Mouse (Mus musculus) heart, adult 2 months (tissue): ENCODE results near the gene Uspl1. TPM values are rescaled to one million over a fixed set of nuclear protein-coding genes. Genes with fewer than 3 reads are reported as not detected.

ENCODE experiments used
- DNase-seq, 2 experiments: peaks; one replicate each; pipeline ENCODE4 v3.0.0; 2021
- H3K27ac ChIP-seq: fragments of 200-600 bp; 2 replicates; pipeline ENCODE4 v1.8.1; 2022
- H3K27me3 ChIP-seq: fragments of 200-500 bp; 2 replicates; pipeline ENCODE4 v1.6.1; 2012; ENCODE audit warnings: mild to moderate bottlenecking, low read length, inconsistent platforms, mixed read lengths; ENCODE audit not compliant: control insufficient read depth, insufficient read depth
- H3K36me3 ChIP-seq: fragments of 200-500 bp; 2 replicates; pipeline ENCODE4 v1.6.1; 2012; ENCODE audit warnings: low read length, inconsistent platforms; ENCODE audit not compliant: control insufficient read depth, insufficient read depth
- H3K4me1 ChIP-seq: fragments of 200-500 bp; 2 replicates; pipeline ENCODE4 v1.6.1; 2011; ENCODE audit warnings: low read length; ENCODE audit not compliant: control insufficient read depth, insufficient read depth
- H3K4me3 ChIP-seq: fragments of 200-600 bp; 2 replicates; pipeline ENCODE4 v1.8.1; 2022
- H3K79me2 ChIP-seq: fragments of 200-500 bp; replicated peaks from 2 replicates; pipeline ENCODE4 v1.6.1; 2012; ENCODE audit warnings: mild to moderate bottlenecking, inconsistent platforms, low read length, moderate library complexity, mixed read lengths; ENCODE audit not compliant: control insufficient read depth, insufficient read depth
- H3K9ac ChIP-seq: fragments of 200-500 bp; 2 replicates; pipeline ENCODE4 v1.6.1; 2012; ENCODE audit warnings: low read depth, mild to moderate bottlenecking, control low read depth, inconsistent platforms, low read length, mixed read lengths
- CTCF ChIP-seq: fragments of 200-600 bp; IDR thresholded peaks from 2 replicates; pipeline ENCODE4 v1.8.1; 2022; ENCODE audit warnings: antibody characterized with exemption, mild to moderate bottlenecking, moderate library complexity
- EP300 ChIP-seq: fragments of 200-500 bp; IDR thresholded peaks from 2 replicates; pipeline ENCODE4 v1.6.1; 2011; ENCODE audit warnings: low read depth, low read length, control low read depth; ENCODE audit not compliant: insufficient read depth
- POLR2A ChIP-seq: fragments of 200-500 bp; IDR thresholded peaks from 2 replicates; pipeline ENCODE4 v1.6.1; 2011; ENCODE audit warnings: mild to moderate bottlenecking, low read depth, low read length, control low read depth; ENCODE audit not compliant: insufficient read depth
- WGBS: fragments of 180-500 bp; shearing (Covaris S2); methylation state at CpG from one replicate; pipeline ENCODE4 v1.1.7; 2018; 5-methylcytosine and 5-hydroxymethylcytosine counted together
- intact Hi-C: fragments of 180-260 bp; cut with DNase I; formaldehyde crosslinking; loops from one replicate; pipeline ENCODE4 v1.15.1; 2025
- polyA plus RNA-seq: library from polyadenylated mRNA; depleted of rRNA; stranded (reverse); fragments of >200 nt; gene quantifications from 2 replicates; pipeline ENCODE4 v1.2.3, GENCODE M21; 2012
- total RNA-seq, 2 experiments: library from RNA; stranded (reverse); gene quantifications; 2 replicates each; pipeline ENCODE4 v1.2.3; 2021

The Uspl1 gene
- total and polyA plus RNA-seq, 3 experiments = 7.4 to 21.0 (median 17.5) TPM

DNA sequence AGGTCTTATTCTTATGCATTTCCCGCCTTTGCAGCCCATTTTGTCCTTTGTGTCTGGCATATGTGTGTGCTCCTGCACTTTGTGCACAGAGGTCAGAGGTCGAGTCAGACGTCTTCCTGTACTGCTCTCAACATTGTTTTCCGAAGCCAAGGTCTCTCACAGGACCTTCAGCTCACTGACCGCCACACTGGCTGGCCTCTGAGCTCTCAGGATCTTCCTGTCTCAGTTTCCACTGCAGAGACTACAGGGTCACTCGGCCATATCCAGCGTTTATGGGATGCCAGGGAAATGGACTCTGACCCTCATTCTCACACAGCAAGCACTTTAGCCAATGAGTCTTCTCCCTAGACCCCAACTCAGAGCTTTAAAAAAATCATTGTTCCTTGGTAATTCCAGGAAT lies 19.3 kb upstream of the Uspl1 start:
- Histone ChIP-seq H3K27me3 (no peaks in the 10 kb centered on the region), H3K4me1 (no peaks in the 10 kb centered on the region), H3K9ac (no peak overlapping the region), H3K36me3 (no peaks in the 10 kb centered on the region), H3K4me3 (no peak overlapping the region), H3K79me2 (no peaks in the 10 kb centered on the region), H3K27ac (no peak overlapping the region)
- intact Hi-C loops = no loop called here
- no peak for DNase-seq
- TF ChIP-seq EP300 (no peak), CTCF (no peak), POLR2A (no peak)
- WGBS = 44% methylated on average over 7 of the region's 7 CpGs

DNA sequence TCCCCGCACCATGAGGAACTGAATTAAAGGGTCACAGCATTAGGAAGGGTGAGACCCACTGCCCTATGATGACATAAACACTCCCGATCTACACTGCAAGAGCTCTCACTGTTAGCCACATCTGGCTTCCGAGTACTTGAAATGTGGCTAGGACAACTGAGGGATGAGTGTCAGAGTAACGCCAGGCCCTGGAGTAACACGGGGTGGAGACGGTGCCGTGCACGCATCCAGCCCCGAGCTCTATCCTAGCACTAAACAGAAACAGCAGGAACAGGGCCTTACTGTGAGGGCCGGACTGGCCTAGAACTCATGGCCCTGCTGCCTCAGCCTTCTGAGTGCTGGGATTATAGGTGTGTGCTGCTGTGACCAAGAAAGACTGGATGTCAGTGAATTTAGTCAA lies 18.1 kb upstream of the Uspl1 start:
- H3K4me1 ChIP-seq = no peaks in the 10 kb centered on the region
- H3K27me3 ChIP-seq = no peaks in the 10 kb centered on the region
- H3K79me2 ChIP-seq = no peaks in the 10 kb centered on the region
- no peak for TF ChIP-seq CTCF
- no peak for TF ChIP-seq POLR2A
- TF ChIP-seq EP300 = no peak
- H3K36me3 ChIP-seq = no peaks in the 10 kb centered on the region
- no peak overlapping the region for H3K9ac ChIP-seq
- DNase-seq = no peak
- 93% methylated on average over 10 of the region's 10 CpGs for WGBS
- no peak overlapping the region for H3K27ac ChIP-seq
- intact Hi-C loops = no loop called here
- H3K4me3 ChIP-seq = no peak overlapping the region

DNA sequence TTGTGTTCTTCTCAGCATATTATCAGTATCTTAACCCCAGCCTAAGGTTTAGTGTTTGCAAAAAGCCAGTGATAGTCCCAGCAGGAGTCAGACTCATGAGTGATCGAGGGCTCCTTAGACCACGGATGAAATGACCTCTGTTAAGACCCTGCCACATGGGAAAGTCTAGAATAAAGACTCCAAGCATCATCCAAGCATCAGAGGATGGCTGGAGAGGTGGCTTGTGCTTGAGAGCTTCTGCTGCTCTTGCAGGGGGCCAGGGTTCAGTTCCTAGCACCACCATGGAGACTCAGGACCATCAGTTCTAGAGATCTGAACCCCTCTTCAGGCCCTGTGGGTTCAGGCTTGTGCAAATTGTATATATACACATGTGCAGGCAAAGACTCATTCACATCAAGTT lies 16.1 kb upstream of the Uspl1 start:
- no peaks in the 10 kb centered on the region for H3K79me2 ChIP-seq
- DNase-seq = no peak
- intact Hi-C loops = no loop called here
- H3K4me1 ChIP-seq = no peaks in the 10 kb centered on the region
- H3K36me3 ChIP-seq = no peaks in the 10 kb centered on the region
- H3K4me3 ChIP-seq = no peak overlapping the region
- H3K27me3 ChIP-seq = no peaks in the 10 kb centered on the region
- 89% methylated on average over 2 of the region's 2 CpGs for WGBS
- H3K9ac ChIP-seq = no peak overlapping the region
- TF ChIP-seq CTCF (no peak), EP300 (no peak), POLR2A (no peak)
- no peak overlapping the region for H3K27ac ChIP-seq

DNA sequence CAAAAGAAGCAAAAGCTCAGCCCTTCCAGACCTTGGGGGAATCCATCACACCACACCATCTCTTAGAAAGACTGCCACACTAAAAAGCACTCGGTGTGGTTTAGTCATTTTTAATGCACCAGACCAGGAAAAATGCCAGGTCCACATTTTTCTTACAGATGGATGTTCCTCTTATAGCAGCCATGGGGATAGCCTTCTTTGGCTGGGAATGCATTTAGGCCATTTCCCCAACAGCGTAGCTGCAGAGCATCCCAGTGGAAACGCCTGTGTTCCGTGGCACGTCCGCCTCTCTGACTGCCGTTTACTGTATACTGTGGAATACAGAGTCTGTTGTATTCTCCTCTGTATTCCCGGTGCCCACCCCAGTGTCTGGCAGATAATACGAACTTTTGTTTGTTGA lies 15.3 kb upstream of the Uspl1 start:
- intact Hi-C loops = no loop called here

DNA sequence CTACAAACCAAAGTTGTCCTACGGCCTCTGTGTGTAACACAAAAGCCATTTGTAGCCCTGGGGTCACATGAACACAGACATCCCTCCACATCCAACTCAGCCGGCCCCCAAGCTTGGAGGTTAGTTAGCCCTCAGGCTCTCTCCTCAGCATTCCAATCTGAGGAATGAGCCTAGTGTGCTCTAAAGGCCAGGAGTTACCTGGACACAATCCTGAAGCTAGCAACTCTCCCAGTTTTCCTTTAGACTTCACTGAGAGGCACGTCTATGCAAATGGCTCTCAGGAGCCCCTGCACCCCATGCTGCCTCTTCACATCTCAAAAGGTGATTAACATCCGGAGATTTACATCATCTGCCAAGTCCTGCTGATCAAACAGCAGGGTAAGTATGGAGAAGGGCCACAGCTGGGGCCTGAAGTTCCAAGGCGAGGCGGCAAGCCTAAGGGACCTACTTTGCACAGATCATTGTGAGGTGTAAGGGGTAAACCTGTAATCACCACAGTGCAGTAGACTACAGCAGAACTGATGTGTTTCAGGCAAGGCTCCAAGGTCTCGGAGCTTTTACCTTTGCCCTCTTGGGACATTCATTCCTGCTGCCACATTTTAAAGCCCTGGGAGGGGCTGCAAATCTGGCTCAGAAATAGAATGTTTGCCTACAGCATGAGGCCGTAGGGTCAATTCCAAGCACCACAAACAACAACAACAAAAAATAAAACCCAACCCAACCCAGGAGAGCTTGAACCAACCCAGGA lies 13.1 kb upstream of the Uspl1 start:
- H3K9ac ChIP-seq = no peak overlapping the region
- no peaks in the 10 kb centered on the region for H3K36me3 ChIP-seq
- no peaks in the 10 kb centered on the region for H3K27me3 ChIP-seq
- H3K79me2 ChIP-seq = no peaks in the 10 kb centered on the region
- no peak for DNase-seq
- no peak for TF ChIP-seq POLR2A
- TF ChIP-seq CTCF = no peak
- no peak for TF ChIP-seq EP300
- no peak overlapping the region for H3K4me3 ChIP-seq
- WGBS = 81% methylated on average over 8 of the region's 8 CpGs
- H3K27ac ChIP-seq = no peak overlapping the region
- H3K4me1 ChIP-seq = no peaks in the 10 kb centered on the region
- intact Hi-C loops = no loop called here

More for the DNA sequence above, 15.3 kb upstream of the Uspl1 start:
- no peak for DNase-seq
- Histone ChIP-seq H3K27me3 (no peaks in the 10 kb centered on the region), H3K9ac (no peak overlapping the region), H3K4me3 (no peak overlapping the region), H3K27ac (no peak overlapping the region), H3K79me2 (no peaks in the 10 kb centered on the region), H3K4me1 (no peaks in the 10 kb centered on the region), H3K36me3 (no peaks in the 10 kb centered on the region)
- 79% methylated on average over 9 of the region's 9 CpGs for WGBS
- TF ChIP-seq POLR2A (no peak), CTCF (no peak), EP300 (no peak)

DNA sequence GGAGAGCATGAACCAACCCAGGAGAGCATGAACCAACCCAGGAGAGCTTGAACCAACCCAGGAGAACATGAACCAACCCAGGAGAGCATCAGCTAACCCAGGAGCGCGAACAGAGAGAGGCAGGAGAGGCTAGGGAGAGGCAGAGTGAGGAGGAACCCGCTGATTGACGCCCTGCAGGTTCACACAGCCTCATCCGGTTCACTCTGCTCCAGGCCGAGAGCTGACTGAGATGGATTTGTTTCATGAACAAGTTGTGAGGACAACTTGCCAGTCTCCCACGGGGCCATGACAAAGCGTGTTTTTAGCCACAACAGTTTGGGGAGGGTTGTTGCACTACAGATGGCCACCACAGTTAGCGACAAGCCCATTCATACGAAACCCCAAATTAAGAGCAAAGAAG lies 11.9 kb upstream of the Uspl1 start:
- WGBS = 64% methylated on average over 10 of the region's 10 CpGs
- TF ChIP-seq POLR2A (no peak), EP300 (no peak), CTCF (no peak)
- no peaks in the 10 kb centered on the region for H3K27me3 ChIP-seq
- no peak overlapping the region for H3K9ac ChIP-seq
- no peak for DNase-seq
- no peak overlapping the region for H3K27ac ChIP-seq
- no peaks in the 10 kb centered on the region for H3K4me1 ChIP-seq
- intact Hi-C loops = no loop called here
- H3K36me3 ChIP-seq = no peaks in the 10 kb centered on the region
- H3K4me3 ChIP-seq = no peak overlapping the region
- no peaks in the 10 kb centered on the region for H3K79me2 ChIP-seq
